Mouse (Mus musculus) frontal cortex, adult 2 months (tissue): Measurements from ENCODE around the gene Aftph. TPM values are rescaled to one million over a fixed set of nuclear protein-coding genes. Genes with fewer than 3 reads are reported as not detected.
A peak's percentile ranks its signal among the peaks of the same experiment; 100 is the strongest.

Source experiments
- DNase-seq, 2 experiments: peaks; one replicate each; pipeline ENCODE4 v3.0.0; 2022; ENCODE audit warnings: low spot score in 1 of 2; ENCODE audit errors: extremely low spot score in 1 of 2
- polyA plus RNA-seq: library from polyadenylated mRNA; depleted of rRNA; stranded (reverse); fragments of >200 nt; gene quantifications from 2 replicates; pipeline ENCODE4 v1.2.3, GENCODE M21; 2012

The Aftph gene
- polyA plus RNA-seq, 1 experiment: 90.9 TPM

- DNase-seq: no peak
Measured at GRCm38 (mm10) chr11:20733486-20734030, 7.8 kb downstream of the Aftph start.

GRCm38 (mm10) chr11:20729403-20729802 is 12.0 kb downstream of the Aftph start:
- no peak for DNase-seq

GRCm38 (mm10) chr11:20728044-20728443 is 13.3 kb downstream of the Aftph start:
- no peak for DNase-seq

- no peak for DNase-seq
Measured at GRCm38 (mm10) chr11:20723572-20723971, 17.8 kb downstream of the Aftph start.

GRCm38 (mm10) chr11:20712068-20712671 is 29.2 kb downstream of the Aftph start:
- no peak for DNase-seq

- peak; percentile 47 to 82 for DNase-seq
Measured at GRCm38 (mm10) chr11:20691000-20691399, 50.4 kb downstream of the Aftph start.

GRCm38 (mm10) chr11:20681679-20682078 is 59.7 kb downstream of the Aftph start:
- no peak for DNase-seq

- no peak for DNase-seq
Measured at GRCm38 (mm10) chr11:20680781-20681180, 60.6 kb downstream of the Aftph start.

- no peak for DNase-seq
Measured at GRCm38 (mm10) chr11:20679396-20679795, 62.0 kb downstream of the Aftph start.

GRCm38 (mm10) chr11:20672513-20672912 is 68.9 kb downstream of the Aftph start:
- no peak for DNase-seq

- DNase-seq: no peak
Measured at GRCm38 (mm10) chr11:20671789-20672392, 69.5 kb downstream of the Aftph start.

GRCm38 (mm10) chr11:20664878-20665277 is 76.5 kb downstream of the Aftph start:
- DNase-seq: no peak

- DNase-seq: no peak
Measured at GRCm38 (mm10) chr11:20663580-20664198, 77.7 kb downstream of the Aftph start.

GRCm38 (mm10) chr11:20662811-20663210 is 78.6 kb downstream of the Aftph start:
- no peak for DNase-seq

- DNase-seq: peak in 1 of 2 experiments; percentile 45
Measured at GRCm38 (mm10) chr11:20661652-20662051, 79.7 kb downstream of the Aftph start.

GRCm38 (mm10) chr11:20660111-20661097 is 81.0 kb downstream of the Aftph start:
- DNase-seq: no peak

- DNase-seq: peak in 1 of 2 experiments; percentile 40
Measured at GRCm38 (mm10) chr11:20659094-20659493, 82.3 kb downstream of the Aftph start.

GRCm38 (mm10) chr11:20656711-20657057 is 84.7 kb downstream of the Aftph start:
- no peak for DNase-seq

GRCm38 (mm10) chr11:20655795-20656710 is 85.3 kb downstream of the Aftph start:
- DNase-seq: peak; percentile 56 to 71

GRCm38 (mm10) chr11:20651166-20651565 is 90.2 kb downstream of the Aftph start:
- DNase-seq: no peak
